Mouse (Mus musculus): Measurements from ENCODE around the gene Fxn.

Gene Fxn

DNA sequence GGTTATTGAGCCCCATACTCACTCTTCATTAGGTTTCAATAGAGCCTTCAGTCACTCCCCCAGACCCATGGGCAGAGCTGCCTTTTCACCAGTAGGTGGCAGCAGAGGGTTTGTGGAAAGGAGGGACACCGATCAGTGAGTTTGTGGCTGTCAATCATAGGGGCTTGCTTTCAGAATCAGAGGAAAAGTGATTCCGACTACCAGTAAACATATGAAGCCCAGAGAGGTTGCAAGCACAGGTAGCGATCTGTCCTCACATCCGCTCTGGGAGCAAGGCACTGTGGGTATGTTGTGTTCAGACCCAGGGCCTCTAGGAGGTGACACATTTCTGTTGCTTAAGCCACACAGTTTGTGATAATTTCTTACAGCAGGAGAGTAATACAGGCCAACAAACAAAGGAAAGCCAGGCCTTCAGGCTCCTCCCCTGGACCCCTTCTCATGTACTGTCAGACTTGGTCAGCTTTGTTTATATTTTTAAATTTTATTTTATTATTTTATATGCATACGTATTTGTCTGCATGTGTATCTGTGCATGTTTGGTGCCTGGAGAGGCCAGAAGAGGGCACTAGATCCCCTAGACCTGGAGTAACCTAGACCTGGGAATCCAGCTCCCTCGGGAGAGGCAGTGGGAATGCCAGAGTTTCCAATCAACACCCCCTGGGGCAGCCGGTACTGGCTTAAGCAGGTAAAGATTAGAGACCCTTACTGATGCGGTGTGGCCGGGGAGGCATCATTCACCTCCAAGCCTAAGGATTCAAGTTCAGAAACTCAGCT, 20.8 kb upstream of the Fxn start:
- peak; percentile 75 to 80 for DNase-seq (ENCODE audit: low spot score in 2 of 2)

DNA sequence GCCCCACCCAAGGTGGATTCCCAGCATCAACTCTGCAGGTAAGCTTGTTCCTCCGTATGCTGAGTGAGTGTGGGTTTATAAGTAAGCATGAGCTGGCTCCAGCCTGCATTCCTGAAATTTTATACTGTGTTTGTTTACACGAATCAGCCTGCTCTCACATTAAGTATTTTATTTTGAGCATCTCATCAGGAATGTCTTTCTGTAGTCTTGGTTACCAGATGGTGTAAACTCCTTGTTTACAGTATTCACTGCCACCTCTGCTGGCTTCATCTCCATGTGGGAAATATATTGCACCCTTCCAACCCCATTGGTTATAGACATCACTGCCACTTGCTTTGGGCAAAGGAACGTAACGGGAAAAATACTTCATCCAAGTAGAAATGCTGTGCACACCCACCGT, 13.1 kb upstream of the Fxn start:
- no peak for DNase-seq (ENCODE audit: low spot score in 2 of 2)

DNA sequence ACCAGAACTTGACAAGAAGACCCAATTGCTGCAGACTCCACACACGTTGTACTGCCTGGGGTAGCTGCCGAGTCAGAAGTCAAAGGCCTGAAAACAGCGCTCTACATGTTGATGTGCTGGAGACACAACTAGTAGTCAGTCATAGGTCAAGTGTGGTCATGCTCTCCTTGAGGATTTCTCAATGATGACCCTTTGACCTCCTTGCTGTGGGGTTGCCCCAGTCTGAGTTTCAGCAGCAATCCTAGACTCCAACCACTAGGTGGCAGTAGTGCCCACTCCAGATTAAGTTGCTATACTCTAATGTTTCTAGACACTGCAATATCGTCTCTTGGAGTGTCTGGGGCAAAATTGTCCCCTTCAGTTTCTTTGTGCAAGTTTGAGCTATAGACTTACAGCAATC, 3.8 kb upstream of the Fxn start:
- DNase-seq (ENCODE audit: low spot score in 2 of 2), result peak in 1 of 2 experiments; percentile 43

DNA sequence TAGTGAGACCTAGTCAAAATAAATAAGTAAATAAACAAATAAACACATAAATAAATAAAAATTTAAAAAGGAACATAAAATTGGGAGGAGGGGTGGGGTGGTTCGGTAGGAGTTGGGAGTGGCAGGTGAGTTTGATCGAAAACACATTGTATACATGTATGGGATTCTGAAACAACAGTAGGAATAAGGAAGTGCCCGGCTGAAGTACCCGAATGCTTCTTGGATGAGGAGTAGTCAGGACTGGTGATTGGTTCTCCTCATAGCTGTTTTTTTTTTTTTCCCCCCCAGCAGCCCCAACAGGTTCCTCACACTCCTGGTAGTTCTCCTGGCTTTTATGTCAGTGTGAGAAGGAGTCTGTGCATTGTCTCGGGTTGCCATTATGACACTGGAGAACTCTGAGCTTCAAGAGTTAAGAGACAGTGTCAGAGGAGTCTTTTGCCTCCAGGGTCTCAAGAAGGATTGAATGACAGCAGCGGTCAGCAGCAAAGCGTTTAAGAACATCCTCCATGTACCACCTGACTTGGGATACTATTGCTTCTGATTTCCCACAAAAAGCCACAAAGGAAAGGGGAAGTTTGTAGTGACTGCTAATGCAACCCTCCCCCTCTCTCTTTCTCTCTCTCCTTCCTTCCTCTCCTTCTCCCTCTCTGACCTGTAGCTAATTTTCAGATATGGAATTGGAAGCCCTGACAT, 1.0 kb upstream of the Fxn start:
- DNase-seq (ENCODE audit: low spot score in 2 of 2), result no peak

DNA sequence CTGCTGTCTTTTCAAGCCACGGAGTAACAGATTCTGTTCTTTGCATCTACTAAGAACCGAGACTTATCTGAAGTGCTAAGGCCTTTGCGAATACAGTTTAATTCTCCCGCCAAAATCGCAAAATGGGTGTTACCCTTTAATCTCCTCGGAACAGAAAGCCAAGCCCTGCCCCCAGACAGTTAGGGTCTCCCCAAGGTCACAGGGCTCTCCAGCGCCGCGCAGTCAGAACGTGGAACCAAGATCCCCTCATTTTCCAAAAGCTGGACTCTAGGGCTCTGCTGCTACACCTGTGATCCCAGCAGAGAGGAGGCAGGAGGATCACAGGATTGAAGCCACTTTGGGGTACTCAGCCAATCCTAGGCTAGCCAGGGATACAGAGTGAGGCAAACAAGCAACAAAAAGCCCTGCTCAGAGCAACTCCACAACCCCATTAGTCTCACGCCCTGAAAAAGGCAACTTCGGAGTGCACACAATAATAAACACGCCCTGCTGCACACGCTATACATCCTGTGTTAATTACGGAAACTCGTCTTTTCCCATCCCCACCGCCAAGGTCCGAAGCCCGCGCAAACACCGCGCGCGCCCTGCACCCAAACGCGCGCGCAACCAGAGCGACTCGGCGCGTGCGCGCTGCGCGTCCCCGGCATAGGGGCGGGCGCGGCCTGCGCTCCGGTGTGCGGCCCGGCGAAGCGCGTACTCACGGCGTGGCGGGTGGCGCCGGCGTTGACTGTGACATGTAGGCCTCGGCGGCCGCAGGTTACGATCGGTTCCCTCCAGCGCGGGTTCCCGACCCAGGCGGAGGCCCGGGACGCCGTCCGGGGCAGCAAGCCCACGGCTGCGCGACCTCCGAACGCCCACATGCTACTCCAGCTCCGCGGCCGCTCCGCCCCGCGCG, 452 bp downstream of the Fxn start:
- peak; percentile 76 to 82 for DNase-seq (ENCODE audit: low spot score in 2 of 2)

DNA sequence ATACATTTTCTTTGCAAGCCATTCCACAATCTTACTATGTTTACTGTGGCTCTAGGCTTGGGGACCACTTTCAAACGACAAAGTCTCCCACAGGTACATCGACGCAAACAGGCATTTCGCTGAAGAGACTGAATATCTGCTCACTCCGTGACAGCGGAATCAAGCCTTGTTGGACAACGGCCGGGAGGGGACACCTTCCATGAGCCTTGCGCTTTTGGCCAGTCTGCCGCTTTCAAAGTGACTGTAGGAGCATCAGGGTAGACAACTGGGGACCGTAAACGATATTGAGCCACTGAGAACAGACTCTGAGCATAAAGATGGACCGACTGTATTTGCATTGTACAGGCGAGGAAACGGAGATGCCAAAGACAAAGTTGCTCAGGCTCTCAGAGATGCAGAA, 1.5 kb downstream of the Fxn start:
- DNase-seq (ENCODE audit: low spot score in 2 of 2), result no peak

DNA sequence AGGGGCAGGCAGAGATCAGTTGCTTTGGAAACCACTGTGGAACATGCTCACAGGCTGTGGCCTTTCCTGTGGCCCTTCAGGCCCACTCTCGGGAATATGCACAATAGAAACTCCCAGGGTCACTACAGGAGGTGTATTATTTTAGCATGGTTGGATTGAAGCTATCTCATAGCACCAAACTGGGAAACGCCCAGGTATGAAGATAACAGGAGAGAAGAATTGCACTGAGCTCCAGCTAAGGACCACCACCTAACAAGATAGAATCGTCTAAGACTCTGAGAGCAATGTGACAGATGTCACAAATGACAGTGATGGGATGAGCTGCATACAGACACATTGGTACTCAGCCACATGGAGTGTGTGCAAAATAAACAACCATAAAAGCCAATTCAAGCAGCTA, 6.1 kb downstream of the Fxn start:
- no peak for DNase-seq (ENCODE audit: low spot score in 2 of 2)

DNA sequence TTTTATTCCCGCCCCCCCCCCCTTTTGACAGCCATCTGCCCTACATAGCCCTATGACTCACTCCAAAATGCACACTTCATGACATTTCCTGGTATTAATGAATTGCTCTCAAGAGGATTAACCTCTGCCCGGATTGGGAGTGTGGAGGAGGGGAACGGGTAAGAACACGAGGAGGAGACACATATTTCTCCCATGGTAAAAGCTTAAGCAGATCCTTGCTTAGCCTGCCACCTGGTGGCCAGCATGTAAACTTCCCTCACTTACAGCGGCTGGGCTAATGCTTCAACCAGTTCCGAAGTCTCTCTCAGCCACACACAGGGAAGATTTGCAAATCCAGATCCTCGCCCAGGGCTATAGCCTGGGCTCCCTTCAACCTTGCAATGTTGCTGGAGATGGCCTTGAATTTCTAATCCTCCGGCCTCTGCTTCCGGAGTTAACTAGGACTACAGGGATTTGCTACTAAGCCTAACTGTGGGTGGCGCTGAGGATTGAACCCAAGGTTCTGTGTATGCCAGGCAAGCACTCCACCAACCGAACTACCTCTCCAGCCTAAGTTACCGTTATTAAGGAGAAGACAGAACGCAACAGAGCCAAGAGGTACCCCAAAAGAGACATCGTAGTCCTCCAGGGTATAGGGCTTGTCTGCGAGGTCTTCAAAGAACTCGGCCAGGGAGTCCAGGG, 8.5 kb downstream of the Fxn start:
- peak; percentile 81 to 91 for DNase-seq (ENCODE audit: low spot score in 2 of 2)

DNA sequence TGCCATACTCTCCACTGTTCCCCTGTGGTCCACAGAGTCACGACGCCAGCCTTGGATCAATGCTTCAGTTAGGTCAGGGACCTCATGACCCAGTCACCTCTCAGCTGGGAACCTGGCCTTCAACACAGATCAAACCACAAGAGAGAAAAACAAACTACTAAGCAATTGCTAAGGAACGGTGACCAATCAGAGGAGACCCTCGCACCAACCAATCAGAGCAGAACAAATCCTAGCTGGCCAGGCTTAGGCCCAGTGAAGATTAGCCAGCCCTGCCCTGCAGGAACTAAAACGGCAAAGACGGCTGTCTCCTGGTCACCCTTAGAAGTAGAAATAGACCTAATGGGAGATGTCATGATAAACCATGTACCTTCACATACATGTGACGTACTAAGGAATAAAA, 9.1 kb downstream of the Fxn start:
- DNase-seq (ENCODE audit: low spot score in 2 of 2), result peak; percentile 48 to 52

DNA sequence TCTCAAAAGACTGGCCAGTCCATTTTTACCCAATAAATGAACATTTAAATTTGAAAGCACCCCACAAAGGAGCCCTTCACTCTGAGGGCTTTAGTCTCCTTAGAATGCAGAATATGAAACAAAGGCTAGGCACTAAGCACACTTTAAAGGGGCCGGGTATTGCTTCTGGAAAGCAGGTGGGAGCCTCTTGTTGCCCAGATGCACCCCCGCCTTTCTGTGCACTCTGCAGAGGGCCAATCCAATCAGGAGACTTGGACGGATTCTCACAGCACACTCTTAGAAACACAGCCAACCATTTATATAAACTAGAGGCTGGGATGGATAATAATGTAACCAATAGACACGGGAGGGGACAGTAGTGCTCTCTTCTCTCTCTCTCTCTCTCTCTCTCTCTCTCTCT, 11.9 kb downstream of the Fxn start:
- DNase-seq (ENCODE audit: low spot score in 2 of 2), result peak; percentile 47 to 49

DNA sequence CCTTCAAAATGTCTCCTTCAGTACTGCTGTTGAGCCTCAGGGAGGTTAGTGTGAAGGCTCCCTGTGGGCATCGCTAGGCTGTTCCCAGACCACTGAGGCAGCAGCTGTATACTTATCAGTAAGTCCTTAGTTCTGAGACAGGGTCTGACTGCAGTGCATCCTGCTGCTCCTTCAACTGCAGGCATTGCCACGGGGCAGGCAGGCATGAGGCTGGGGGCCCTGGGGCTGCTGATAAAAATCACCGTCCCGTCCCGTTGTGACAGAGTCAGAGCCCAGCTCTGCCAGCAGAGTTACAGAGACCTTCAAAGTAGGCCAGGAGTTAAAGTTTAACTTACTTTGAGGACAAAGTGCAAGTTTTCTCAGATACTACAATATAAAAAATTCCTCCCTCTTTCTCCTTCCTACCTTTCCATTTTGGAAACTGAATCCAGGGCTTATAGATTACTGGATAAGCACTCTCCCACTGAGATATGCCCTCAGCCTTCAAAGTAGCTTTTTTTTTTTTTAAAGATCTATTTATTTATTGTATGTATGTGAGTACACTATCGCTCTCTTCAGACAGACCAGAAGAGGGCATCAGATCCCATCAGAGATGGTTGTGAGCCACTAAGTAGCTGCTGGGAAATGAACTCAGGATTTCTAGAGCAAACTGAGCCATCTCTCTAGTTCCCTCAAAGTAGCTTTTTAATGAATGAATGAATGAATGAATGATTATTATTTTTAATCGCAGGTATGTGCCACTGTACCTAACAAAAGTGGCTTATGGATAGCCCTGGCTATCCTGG, 14.2 kb downstream of the Fxn start:
- no peak for DNase-seq (ENCODE audit: low spot score in 2 of 2)

DNA sequence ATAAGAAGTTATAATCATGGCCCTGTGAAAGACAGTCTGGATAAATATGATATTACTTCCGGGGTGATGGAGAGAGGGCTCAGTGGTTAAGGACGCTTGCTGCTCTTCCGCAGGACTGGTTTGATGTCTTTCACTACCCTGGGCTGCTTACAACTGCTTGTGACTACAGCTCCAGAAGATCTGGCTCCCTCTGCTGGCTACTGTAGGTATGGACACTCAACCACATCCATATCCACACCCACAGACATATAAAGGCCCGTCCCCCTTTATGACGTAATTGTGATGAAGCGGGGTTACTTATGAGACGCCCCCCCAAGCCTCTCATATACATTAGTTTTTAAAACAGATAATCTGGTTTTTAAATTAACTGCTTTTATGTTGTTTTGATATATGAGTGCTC, 15.4 kb downstream of the Fxn start:
- DNase-seq (ENCODE audit: low spot score in 2 of 2), result peak; percentile 84 to 86

DNA sequence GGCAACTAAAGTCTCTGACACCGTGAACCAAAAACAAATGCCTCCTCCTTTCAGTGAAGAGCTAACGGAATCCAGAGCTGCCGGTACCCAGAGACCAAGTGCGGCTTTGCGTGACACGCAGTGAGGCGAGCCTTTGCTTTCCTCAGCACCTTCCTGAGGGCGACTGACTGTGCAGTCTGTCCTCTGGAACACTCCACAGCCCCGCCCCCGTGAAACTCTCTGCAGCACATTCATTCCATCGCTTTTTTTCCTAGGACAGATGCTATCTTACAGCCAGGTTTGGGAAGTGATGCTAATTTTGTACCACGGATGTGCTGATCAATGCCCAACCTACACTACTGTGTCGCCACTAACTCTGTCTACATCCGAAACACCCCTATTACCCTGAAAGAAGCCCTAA, 17.7 kb downstream of the Fxn start:
- DNase-seq (ENCODE audit: low spot score in 2 of 2), result no peak

DNA sequence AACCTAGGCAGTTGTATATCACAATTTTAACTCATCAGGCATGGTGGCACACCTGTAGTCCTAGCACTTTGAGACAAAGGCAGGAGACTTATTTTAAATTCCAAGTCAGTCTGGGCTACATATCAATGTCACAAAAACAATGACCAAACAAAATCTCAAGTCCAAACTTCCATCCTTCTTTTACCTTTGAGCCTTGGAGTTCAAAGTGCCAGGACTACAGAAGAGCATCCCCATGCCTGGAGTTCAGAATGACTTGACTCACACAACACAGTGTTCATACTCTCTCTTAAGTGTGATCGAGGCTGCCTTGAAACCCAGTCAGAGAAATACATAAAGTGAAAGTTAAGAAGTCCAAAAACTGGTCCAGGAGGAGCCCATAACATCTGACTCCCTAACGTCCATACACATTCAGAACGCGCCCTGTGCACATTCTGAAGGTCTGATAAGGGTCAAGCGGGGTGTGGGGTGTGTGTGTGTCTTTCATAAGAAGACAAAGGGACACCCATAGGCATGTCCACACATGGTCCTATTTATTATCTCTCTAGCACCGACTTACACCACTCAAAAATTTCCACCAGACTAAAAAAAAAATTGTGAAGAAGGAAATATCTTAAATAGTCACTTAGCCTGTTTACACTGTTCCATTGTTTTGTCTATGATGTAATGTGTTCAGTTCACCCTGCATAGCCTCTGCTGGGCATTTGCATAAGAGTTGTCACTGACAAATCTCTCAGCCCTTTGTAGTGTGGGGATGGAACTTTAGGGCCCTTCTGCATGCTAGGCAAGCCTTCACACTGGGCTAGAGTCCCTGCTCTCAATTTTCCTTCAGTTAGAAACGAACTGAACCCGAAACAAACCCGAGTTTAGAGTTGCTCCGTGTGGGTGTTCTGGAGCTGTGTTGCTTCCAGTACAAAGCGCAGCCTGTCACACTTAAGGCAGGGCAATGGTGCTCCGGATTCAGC, 20.7 kb downstream of the Fxn start:
- DNase-seq (ENCODE audit: low spot score in 2 of 2), result peak in 1 of 2 experiments; percentile 32

DNA sequence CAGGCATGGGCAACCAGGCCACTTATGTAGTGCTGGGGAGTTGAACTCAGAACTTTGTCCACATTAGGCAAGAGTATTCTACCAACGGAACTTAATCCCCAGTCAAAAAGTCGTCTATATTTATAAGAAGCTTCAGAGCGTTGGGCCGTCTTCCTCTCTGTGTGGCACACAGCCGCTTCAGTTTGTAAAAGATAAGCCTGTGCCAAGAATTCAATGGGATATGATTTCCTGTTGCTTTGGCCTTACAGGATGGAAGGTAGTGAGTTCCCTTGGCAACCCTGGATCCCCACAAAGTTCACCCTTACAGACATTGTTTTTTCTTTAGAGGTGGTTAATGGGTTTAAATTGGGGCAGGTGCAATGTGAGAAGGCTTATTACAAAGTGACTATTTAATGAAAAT, 22.0 kb downstream of the Fxn start:
- no peak for DNase-seq (ENCODE audit: low spot score in 2 of 2)

DNA sequence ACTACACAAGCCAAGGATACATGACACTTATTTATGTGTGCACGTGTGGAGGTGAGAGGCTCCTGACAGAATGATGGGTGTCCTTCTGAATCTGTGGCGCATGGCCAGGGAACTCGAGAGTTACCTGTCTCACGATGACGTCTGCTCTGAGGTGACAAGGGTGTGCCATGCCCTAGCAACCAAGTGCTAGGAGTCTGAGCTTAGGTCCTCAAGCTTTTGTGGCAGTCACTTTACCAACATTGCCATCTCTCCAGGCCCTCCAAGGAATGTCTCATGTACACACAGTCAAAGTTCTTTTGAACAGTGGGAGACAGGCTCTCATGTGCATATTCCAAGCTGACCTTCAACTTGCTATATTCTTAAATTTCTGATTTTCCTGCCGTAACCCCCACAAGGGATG, 22.4 kb downstream of the Fxn start:
- DNase-seq (ENCODE audit: low spot score in 2 of 2), result no peak

DNA sequence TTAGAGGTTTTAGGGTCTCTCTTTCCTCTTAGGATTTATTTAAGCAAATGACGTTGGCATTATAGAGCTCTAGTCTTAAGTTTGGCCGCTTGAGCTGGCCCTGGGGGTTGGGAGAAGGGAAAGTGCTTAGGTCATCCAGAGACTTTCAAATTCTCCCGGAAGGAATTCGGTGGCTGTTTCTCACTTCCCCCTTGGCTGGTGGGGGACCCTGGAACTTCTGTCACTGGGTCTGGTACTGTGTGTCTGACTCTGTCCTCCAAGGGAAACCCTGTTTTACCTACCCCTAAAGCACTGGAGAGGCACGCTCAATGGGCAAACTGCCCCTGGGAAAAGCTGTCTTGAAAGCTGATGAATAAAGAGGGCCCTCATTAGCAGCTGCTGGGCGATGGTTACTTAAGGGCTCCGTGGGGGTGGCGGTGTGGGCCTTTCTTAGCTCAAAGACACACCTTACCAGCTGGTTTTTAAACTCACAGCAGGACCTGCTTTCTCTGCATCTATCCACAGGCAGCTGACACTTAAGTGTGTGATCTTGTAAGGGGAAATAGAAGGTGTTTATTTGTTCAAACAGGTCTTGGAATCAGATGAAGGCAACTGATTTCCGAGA, 26.6 kb downstream of the Fxn start:
- DNase-seq (ENCODE audit: low spot score in 2 of 2), result peak in 1 of 2 experiments; percentile 37

DNA sequence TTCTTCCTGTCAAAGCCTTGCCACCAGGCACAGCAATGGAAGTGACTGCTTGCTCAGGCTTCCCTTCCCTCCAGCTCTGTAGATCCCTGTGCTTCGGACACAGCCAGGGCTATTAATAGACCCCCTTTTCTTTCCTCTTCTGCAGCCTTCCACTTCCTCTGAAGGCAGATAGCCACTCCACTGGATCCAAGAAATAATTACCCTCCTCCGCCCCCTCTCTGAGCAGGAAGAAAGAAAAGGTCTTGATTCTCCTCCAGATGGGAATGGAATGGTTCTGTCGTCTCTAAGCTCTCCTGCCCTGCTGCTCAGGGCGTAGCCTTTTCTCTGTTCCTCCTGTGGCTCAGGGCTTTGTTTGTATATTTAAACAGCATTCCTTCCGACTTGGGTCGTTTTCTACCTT, 28.5 kb downstream of the Fxn start:
- no peak for DNase-seq (ENCODE audit: low spot score in 2 of 2)

DNA sequence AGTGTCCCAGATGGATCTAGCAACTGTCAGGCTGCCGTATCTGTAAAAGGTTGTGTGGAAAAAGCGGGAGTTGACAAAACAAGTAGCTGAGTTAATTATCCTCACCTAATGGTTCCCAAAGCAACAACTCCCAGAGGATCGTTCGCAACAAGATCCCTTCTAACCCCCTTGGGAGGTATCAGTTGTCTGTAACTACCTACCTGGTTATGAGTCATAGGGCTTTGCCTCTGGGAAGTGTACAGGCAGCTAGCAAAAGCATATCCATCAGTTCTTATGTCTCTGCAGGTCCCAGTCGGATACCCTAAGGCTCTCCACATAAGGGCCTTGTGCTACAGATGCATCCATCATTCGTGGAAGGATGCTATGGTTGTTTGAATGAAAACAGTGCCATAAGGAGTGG, 37.1 kb downstream of the Fxn start:
- no peak for DNase-seq (ENCODE audit: low spot score in 2 of 2)

Data from right cerebral cortex, postnatal 10 days (tissue).